Mouse (Mus musculus) CH12.LX (cell line): ENCODE data around the gene Kdm5b. TPM values are rescaled to one million over a fixed set of nuclear protein-coding genes. Genes with fewer than 3 reads are reported as not detected.

Experiments
- DNase-seq: peaks from one replicate; pipeline ENCODE4 v3.0.0-alpha.2; 2013; ENCODE audit errors: extremely low read depth
- H3K27ac ChIP-seq: 2 replicates; pipeline ENCODE4 v1.5.1; 2012; ENCODE audit warnings: low read depth, mild to moderate bottlenecking, control low read depth, moderate library complexity; ENCODE audit not compliant: insufficient read depth
- H3K27me3 ChIP-seq: replicated peaks from 2 replicates; pipeline ENCODE3; 2012; ENCODE audit warnings: inconsistent platforms
- H3K36me3 ChIP-seq, 2 experiments: replicated peaks in 1 of 2; 2 replicates each; pipeline versions ENCODE3 to v1.6.1; 2012; ENCODE audit warnings: inconsistent platforms in 1 of 2, low read length in 1 of 2, mild to moderate bottlenecking in 1 of 2, mixed read lengths in 1 of 2, moderate library complexity in 1 of 2; ENCODE audit not compliant: control insufficient read depth in 1 of 2, insufficient read depth in 1 of 2
- H3K4me1 ChIP-seq, 2 experiments: 2 replicates each; pipeline ENCODE4 v1.6.1; 2012; ENCODE audit warnings: inconsistent platforms in 1 of 2, moderate library complexity in 1 of 2; ENCODE audit not compliant: insufficient read depth in 2 of 2, control insufficient read depth in 1 of 2
- H3K4me2 ChIP-seq: 2 replicates; pipeline ENCODE4 v1.6.1; 2012; ENCODE audit warnings: low read depth, mild to moderate bottlenecking, control low read depth; ENCODE audit not compliant: poor library complexity, insufficient read depth, severe bottlenecking
- H3K4me3 ChIP-seq, 3 experiments: fragments of 150-350 bp in 1 of 3; sonication (generic) in 1 of 3; replicated peaks in 1 of 3; 2 replicates each; pipeline versions ENCODE3 to v1.5.1; 2011 to 2012; ENCODE audit warnings: low read depth in 2 of 3, low read length in 2 of 3, mild to moderate bottlenecking in 2 of 3, moderate library complexity in 2 of 3, control low read depth in 1 of 3, improper control_type of control experiment in 1 of 3, inconsistent platforms in 1 of 3, mixed read lengths in 1 of 3; ENCODE audit not compliant: poor library complexity in 1 of 3
- H3K79me2 ChIP-seq: replicated peaks from 2 replicates; pipeline ENCODE4 v1.6.1; 2012; ENCODE audit warnings: mild to moderate bottlenecking, moderate library complexity; ENCODE audit not compliant: control insufficient read depth, poor library complexity, insufficient read depth, severe bottlenecking; ENCODE audit errors: extremely low read depth
- H3K9ac ChIP-seq: 2 replicates; pipeline ENCODE4 v1.6.1; 2012; ENCODE audit warnings: low read depth, mild to moderate bottlenecking, control low read depth, moderate library complexity; ENCODE audit not compliant: insufficient read depth
- H3K9me3 ChIP-seq: replicated peaks from 2 replicates; pipeline ENCODE3; 2012; ENCODE audit warnings: low read length, inconsistent platforms, mixed read lengths
- CHD1 ChIP-seq: IDR thresholded peaks from 2 replicates; pipeline ENCODE4 v1.6.1; 2012; ENCODE audit warnings: low read depth, low read length, improper control_type of control experiment, inconsistent platforms
- CHD2 ChIP-seq: IDR thresholded peaks from 2 replicates; pipeline ENCODE4 v1.6.1; 2011; ENCODE audit warnings: low read length, improper control_type of control experiment
- CTCF ChIP-seq, 2 experiments: IDR thresholded peaks in 1 of 2; conservative IDR thresholded peaks in 1 of 2; 2 replicates each; pipeline ENCODE4 v1.5.1; 2011 to 2012; ENCODE audit warnings: low read depth in 2 of 2, low read length in 2 of 2, improper control_type of control experiment in 1 of 2, inconsistent platforms in 1 of 2, mild to moderate bottlenecking in 1 of 2, moderate library complexity in 1 of 2
- E2F4 ChIP-seq: IDR thresholded peaks from 2 replicates; pipeline ENCODE4 v1.6.1; 2011; ENCODE audit warnings: low read depth, low read length, improper control_type of control experiment; ENCODE audit not compliant: insufficient replicate concordance
- ETS1 ChIP-seq: conservative IDR thresholded peaks from 2 replicates; pipeline ENCODE4 v1.6.1; 2012; ENCODE audit warnings: low read depth, mild to moderate bottlenecking, inconsistent platforms, low read length, improper control_type of control experiment, moderate library complexity
- HCFC1 ChIP-seq: IDR thresholded peaks from 2 replicates; pipeline ENCODE4 v1.6.1; 2012; ENCODE audit warnings: low read depth, mild to moderate bottlenecking, inconsistent platforms, low read length, improper control_type of control experiment
- IRF4 ChIP-seq: IDR thresholded peaks from 2 replicates; pipeline ENCODE4 v1.6.1; 2014; ENCODE audit warnings: low read depth, mild to moderate bottlenecking, inconsistent platforms, low read length, improper control_type of control experiment
- JUN ChIP-seq: IDR thresholded peaks from 2 replicates; pipeline ENCODE4 v1.6.1; 2011; ENCODE audit warnings: low read depth, mild to moderate bottlenecking, low read length, improper control_type of control experiment, moderate library complexity; ENCODE audit not compliant: insufficient read depth
- KAT2A ChIP-seq: IDR thresholded peaks from 2 replicates; pipeline ENCODE4 v1.6.1; 2012; ENCODE audit warnings: low read length, improper control_type of control experiment, inconsistent platforms; ENCODE audit not compliant: insufficient replicate concordance
- MAFK ChIP-seq: IDR thresholded peaks from 2 replicates; pipeline ENCODE4 v1.6.1; 2011; ENCODE audit warnings: low read length, improper control_type of control experiment; ENCODE audit not compliant: insufficient replicate concordance
- MAX ChIP-seq: IDR thresholded peaks from 2 replicates; pipeline ENCODE4 v1.6.1; 2011; ENCODE audit warnings: low read length, improper control_type of control experiment
- NRF1 ChIP-seq: IDR thresholded peaks from 2 replicates; pipeline ENCODE4 v1.6.1; 2014; ENCODE audit warnings: low read depth, mild to moderate bottlenecking, inconsistent platforms, low read length, improper control_type of control experiment, moderate library complexity
- RAD21 ChIP-seq: IDR thresholded peaks from 2 replicates; pipeline ENCODE4 v1.6.1; 2011; ENCODE audit warnings: low read depth, mild to moderate bottlenecking, low read length, improper control_type of control experiment, moderate library complexity
- TBP ChIP-seq: conservative IDR thresholded peaks from 2 replicates; pipeline ENCODE4 v1.6.1; 2011; ENCODE audit warnings: low read depth, low read length, improper control_type of control experiment
- ZC3H11A ChIP-seq: IDR thresholded peaks from 2 replicates; pipeline ENCODE4 v1.6.1; 2012; ENCODE audit warnings: low read depth, mild to moderate bottlenecking, inconsistent platforms, low read length, improper control_type of control experiment
- ZNF384 ChIP-seq: IDR thresholded peaks from 2 replicates; pipeline ENCODE4 v1.6.1; 2012; ENCODE audit warnings: low read depth, low read length, improper control_type of control experiment, inconsistent platforms
- dilution Hi-C: fragments of 300-500 bp; cut with MboI; formaldehyde crosslinking; loops from 2 replicates; pipeline ENCODE4 v1.14.3; 2020; ENCODE audit warnings: low sequenced_read_pairs; ENCODE audit not compliant: extremely low pct_unique_long_range_greater_than_20kb, extremely low pct_ligation_motif_present
- in situ Hi-C: fragments of 300-500 bp; cut with MboI; formaldehyde crosslinking; loops from 3 replicates; pipeline ENCODE4 v1.14.3; 2019; ENCODE audit warnings: low sequenced_read_pairs, low pct_ligation_motif_present, low pct_unique_long_range_greater_than_20kb, mixed read lengths
- polyA plus RNA-seq: library from polyadenylated mRNA; unstranded; fragments of >175 nt; gene quantifications from 2 replicates; pipeline ENCODE4 v1.2.1, GENCODE M21; 2012; ENCODE audit warnings: low read depth; ENCODE audit not compliant: insufficient read length
- total RNA-seq, 2 experiments: library from RNA; depleted of rRNA; stranded (reverse); fragments of 300-350 nt in 1 of 2; fragments of >200 nt in 1 of 2; gene quantifications; 2 replicates each; pipeline ENCODE4 v1.2.3; 2012 to 2014

The Kdm5b gene
- total and polyA plus RNA-seq, 3 experiments: 1.9 to 14.3 (median 4.1) TPM

DNA sequence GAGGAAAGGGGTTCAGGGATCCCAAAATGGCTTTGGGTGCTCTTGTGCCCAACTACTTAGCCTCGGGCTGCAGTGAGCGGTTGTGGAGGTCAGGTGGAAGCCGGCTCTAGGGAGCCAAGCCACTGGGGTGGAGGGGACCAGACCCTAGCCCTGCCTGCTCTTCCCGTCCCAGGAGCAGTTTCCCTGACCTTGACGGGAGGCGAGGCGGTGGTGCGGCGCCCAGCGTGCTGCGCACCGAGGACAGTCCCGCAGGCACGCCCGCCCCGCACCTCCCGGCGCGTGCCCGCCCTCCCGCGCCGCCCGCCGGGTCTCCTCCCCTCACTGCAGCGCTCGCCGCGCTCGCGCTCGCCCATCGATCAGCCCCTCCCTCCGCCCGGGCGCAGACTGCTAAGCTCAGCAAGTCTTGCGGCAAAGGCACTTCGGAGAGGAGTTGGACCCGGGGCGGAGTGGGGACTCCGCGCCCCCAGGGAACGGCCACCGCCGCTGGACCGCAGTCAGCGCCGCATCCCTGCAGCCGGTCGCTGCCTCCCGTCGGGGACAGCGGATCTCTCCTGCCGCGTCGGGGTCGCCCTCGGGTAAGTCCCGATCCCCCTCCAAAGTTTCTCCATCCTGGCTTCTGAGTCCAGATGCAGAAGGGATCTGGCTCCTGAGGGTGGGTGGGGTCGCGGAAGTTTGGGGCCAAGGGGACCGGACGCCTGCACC, 86.4 kb downstream of the Kdm5b start, which contains the start of gene Syt2:
Gene Syt2, plus strand, starts transcription at position 417 of the 702 bp plus-strand sequence.
- Histone ChIP-seq H3K36me3 (no peaks in the 10 kb centered on the region), H3K79me2 (no peaks in the 10 kb centered on the region), H3K4me3 (no peak within 1 kb of the TSS), H3K4me1 (no peaks in the 10 kb centered on the region), H3K27me3 (peaks cover 90% of the 10 kb centered on the region), H3K27ac (no peak within 1 kb of the TSS), H3K9ac (no peak within 1 kb of the TSS), H3K9me3 (no peaks in the 10 kb centered on the region), H3K4me2 (no peak within 1 kb of the TSS)
- dilution Hi-C loops (no loop called here), in situ Hi-C loops (no loop called here)
- TF ChIP-seq MAFK: no peak
- DNase-seq: no peak

DNA sequence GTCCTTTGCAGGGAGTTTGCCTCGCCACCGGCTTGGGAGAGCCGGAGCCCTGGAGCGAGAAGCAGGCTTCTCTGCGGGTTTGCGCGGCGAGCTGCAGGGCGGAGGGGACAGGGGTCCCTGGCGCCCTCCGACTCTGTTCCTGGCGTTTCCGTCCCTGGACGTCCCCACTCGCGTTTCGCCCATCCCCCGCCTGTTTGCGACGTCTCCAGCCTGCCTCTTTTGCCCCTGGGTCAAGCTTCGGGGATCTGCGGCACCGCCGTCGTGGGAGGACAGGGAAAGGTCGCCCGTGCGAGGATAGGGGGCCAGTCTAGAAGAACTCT, 87.0 kb downstream of the Kdm5b start:
- H3K36me3 ChIP-seq: no peaks in the 10 kb centered on the region
- peaks cover 88% of the 10 kb centered on the region for H3K27me3 ChIP-seq
- no peak overlapping the region for H3K4me2 ChIP-seq
- no peak for DNase-seq
- H3K79me2 ChIP-seq: no peaks in the 10 kb centered on the region
- in situ Hi-C loops: no loop called here
- H3K4me1 ChIP-seq: no peaks in the 10 kb centered on the region
- dilution Hi-C loops: no loop called here
- no peak overlapping the region for H3K9ac ChIP-seq
- no peaks in the 10 kb centered on the region for H3K9me3 ChIP-seq
- no peak for TF ChIP-seq HCFC1
- TF ChIP-seq CTCF (conservative IDR thresholded peaks at IDR 0.05 in 1 of 2, IDR thresholded peaks at IDR 0.05 in 1 of 2; ENCODE audit: low read depth in 2 of 2, low read length in 2 of 2): no peak
- no peak for TF ChIP-seq RAD21
- TF ChIP-seq MAFK: no peak
- TF ChIP-seq MAX: no peak
- TF ChIP-seq ZNF384: no peak
- TF ChIP-seq CHD2: no peak
- TF ChIP-seq E2F4: no peak
- no peak for TF ChIP-seq NRF1
- no peak overlapping the region for H3K4me3 ChIP-seq
- no peak overlapping the region for H3K27ac ChIP-seq

DNA sequence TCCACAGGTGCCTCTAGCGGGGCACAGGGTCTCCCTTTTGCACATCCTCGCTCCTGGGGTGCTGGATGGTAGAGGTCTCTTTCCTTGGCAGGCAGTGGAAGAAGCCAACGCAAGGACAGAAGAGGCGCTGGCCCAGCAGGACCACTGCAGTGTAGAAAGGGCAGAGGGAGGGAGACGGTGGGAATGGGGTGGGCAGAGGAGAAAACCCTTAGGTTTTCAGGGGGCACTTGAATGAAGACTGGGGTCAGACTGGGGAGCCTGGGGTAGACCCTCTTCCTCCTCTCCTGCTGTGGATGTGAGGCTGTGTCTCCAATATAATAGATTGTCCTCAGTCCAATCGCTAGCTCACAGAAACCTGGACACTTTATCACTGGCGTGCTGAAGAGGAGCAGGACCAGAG, 87.6 kb downstream of the Kdm5b start:
- in situ Hi-C loops: no loop called here
- Histone ChIP-seq H3K9ac (no peak overlapping the region), H3K4me2 (no peak overlapping the region), H3K4me3 (no peak overlapping the region), H3K79me2 (no peaks in the 10 kb centered on the region), H3K27me3 (peaks cover 86% of the 10 kb centered on the region), H3K36me3 (no peaks in the 10 kb centered on the region), H3K9me3 (no peaks in the 10 kb centered on the region), H3K4me1 (no peaks in the 10 kb centered on the region), H3K27ac (no peak overlapping the region)
- dilution Hi-C loops: no loop called here
- DNase-seq: no peak
- TF ChIP-seq ETS1: no peak
- no peak for TF ChIP-seq ZC3H11A
- TF ChIP-seq KAT2A: no peak
- no peak for TF ChIP-seq IRF4
- TF ChIP-seq HCFC1: no peak
- no peak for TF ChIP-seq MAX
- TF ChIP-seq JUN: no peak
- no peak for TF ChIP-seq ZNF384
- TF ChIP-seq TBP: no peak
- no peak for TF ChIP-seq CHD1
